Mouse (Mus musculus): ENCODE measurements around the gene Tcp11. TPM values are rescaled to one million over a fixed set of nuclear protein-coding genes. Genes with fewer than 3 reads are reported as not detected.

Gene Tcp11
- total RNA-seq, 2 experiments from 2014 or later: 0.67 to 2.4 TPM

Other genes with a start within 250 kb of the Tcp11 start
- gene Snrpc, start 242.5 kb downstream of the Tcp11 start, total RNA-seq (2015): 147 and 154 TPM in 2 replicates
- gene Snrpc, start 242.5 kb downstream of the Tcp11 start, total RNA-seq (2017): 128 and 132 TPM in 2 replicates
- gene Uhrf1bp1, start 224.2 kb downstream of the Tcp11 start, total RNA-seq (2015): 6.0 and 8.1 TPM in 2 replicates
- 8.4 and 9.3 TPM in 2 replicates for gene Uhrf1bp1, start 224.2 kb downstream of the Tcp11 start, total RNA-seq (2017)
- gene Anks1, start 171.3 kb downstream of the Tcp11 start, total RNA-seq (2015): 29.5 and 34.7 TPM in 2 replicates
- gene Anks1, start 171.3 kb downstream of the Tcp11 start, total RNA-seq (2017): 29.0 and 34.3 TPM in 2 replicates
- gene Taf11, start 170.8 kb downstream of the Tcp11 start, total RNA-seq (2015): 60.7 and 61.8 TPM in 2 replicates
- gene Taf11, start 170.8 kb downstream of the Tcp11 start, total RNA-seq (2017): 29.6 and 30.4 TPM in 2 replicates
- 0.02 and 0.07 TPM in 2 replicates for gene Scube3, start 61.5 kb upstream of the Tcp11 start, total RNA-seq (2015)
- gene Scube3, start 61.5 kb upstream of the Tcp11 start, total RNA-seq (2017): 0.08 and 0.14 TPM in 2 replicates
- gene Zfp523, start 96.5 kb upstream of the Tcp11 start, total RNA-seq (2015): 11.8 and 13.1 TPM in 2 replicates
- 13.5 and 18.5 TPM in 2 replicates for gene Zfp523, start 96.5 kb upstream of the Tcp11 start, total RNA-seq (2017)
- 38.0 and 50.6 TPM in 2 replicates for gene Def6, start 127.1 kb upstream of the Tcp11 start, total RNA-seq (2015)
- gene Def6, start 127.1 kb upstream of the Tcp11 start, total RNA-seq (2017): 142 and 149 TPM in 2 replicates
- gene Ppard, start 152.1 kb upstream of the Tcp11 start, total RNA-seq (2015): 7.4 and 7.7 TPM in 2 replicates
- 1.9 and 2.7 TPM in 2 replicates for gene Ppard, start 152.1 kb upstream of the Tcp11 start, total RNA-seq (2017)
- 28.7 and 34.8 TPM in 2 replicates for gene Fance, start 232.9 kb upstream of the Tcp11 start, total RNA-seq (2015)
- gene Fance, start 232.9 kb upstream of the Tcp11 start, total RNA-seq (2017): 11.0 and 14.8 TPM in 2 replicates
- 3,042 and 3,166 TPM in 2 replicates for gene Rpl10a, start 247.8 kb upstream of the Tcp11 start, total RNA-seq (2015)
- gene Rpl10a, start 247.8 kb upstream of the Tcp11 start, total RNA-seq (2017): 795 and 921 TPM in 2 replicates